Mouse (Mus musculus) neural tube, embryonic 11.5 days (tissue): ENCODE results near the gene Ptprd. TPM values are rescaled to one million over a fixed set of nuclear protein-coding genes. Genes with fewer than 3 reads are reported as not detected.

Experiments
- ATAC-seq: fragments of 200-750 bp; cut with Nextera tagmentation; 2 replicates; pipeline ENCODE4 v1.8.0; 2017; ENCODE audit warnings: moderate number of reproducible peaks, mild to moderate bottlenecking, moderate TSS enrichment, moderate library complexity; ENCODE audit not compliant: insufficient read depth, low FRiP score, low TSS enrichment
- DNase-seq: peaks from one replicate; pipeline ENCODE4 v3.0.0-alpha.2; 2015; ENCODE audit warnings: low spot score
- H3K27ac ChIP-seq: fragments of 300-500 bp; sonication (generic); 2 replicates; pipeline ENCODE4 v1.5.1; 2014; ENCODE audit warnings: low read depth, mild to moderate bottlenecking, low read length
- H3K27me3 ChIP-seq: fragments of 300-500 bp; sonication (generic); 2 replicates; pipeline ENCODE4 v1.6.1; 2014; ENCODE audit warnings: mild to moderate bottlenecking, low read length, mixed read lengths; ENCODE audit not compliant: control insufficient read depth, insufficient read depth
- H3K36me3 ChIP-seq: fragments of 300-500 bp; sonication (generic); 2 replicates; pipeline ENCODE4 v1.6.1; 2014; ENCODE audit warnings: mild to moderate bottlenecking, low read length, moderate library complexity, mixed read lengths; ENCODE audit not compliant: control insufficient read depth, insufficient read depth
- H3K4me1 ChIP-seq: fragments of 300-500 bp; sonication (generic); 2 replicates; pipeline ENCODE4 v1.6.1; 2014; ENCODE audit warnings: low read length, mixed read lengths; ENCODE audit not compliant: control insufficient read depth, insufficient read depth
- H3K4me2 ChIP-seq: fragments of 300-500 bp; sonication (generic); 2 replicates; pipeline ENCODE4 v1.6.1; 2014; ENCODE audit warnings: low read depth, mild to moderate bottlenecking, moderate library complexity
- H3K4me3 ChIP-seq: fragments of 300-500 bp; sonication (generic); 2 replicates; pipeline ENCODE4 v1.5.1; 2014; ENCODE audit warnings: low read depth, low read length
- H3K9ac ChIP-seq: fragments of 300-500 bp; sonication (generic); 2 replicates; pipeline ENCODE4 v1.6.1; 2014; ENCODE audit warnings: mild to moderate bottlenecking, low read length
- H3K9me3 ChIP-seq: fragments of 300-500 bp; sonication (generic); 2 replicates; pipeline ENCODE4 v1.6.1; 2016; ENCODE audit warnings: low read length; ENCODE audit not compliant: control insufficient read depth
- WGBS: fragments of 180-500 bp; shearing (Covaris S2); extraction: QIAGEN DNeasy Blood & Tissue Kit; methylation state at CpG from one replicate; pipeline ENCODE4 v1.1.7; 2014; 5-methylcytosine and 5-hydroxymethylcytosine counted together
- polyA plus RNA-seq: library from polyadenylated mRNA; unstranded; fragments of >200 nt; fragmentation: Nextera tagmentation; extraction: Ambion mirVana; gene quantifications from 2 replicates; pipeline ENCODE4 v1.2.1, GENCODE M21; 2014

Ptprd gene
- polyA plus RNA-seq, 1 experiment from 2014 or later, result 41.2 TPM

DNA sequence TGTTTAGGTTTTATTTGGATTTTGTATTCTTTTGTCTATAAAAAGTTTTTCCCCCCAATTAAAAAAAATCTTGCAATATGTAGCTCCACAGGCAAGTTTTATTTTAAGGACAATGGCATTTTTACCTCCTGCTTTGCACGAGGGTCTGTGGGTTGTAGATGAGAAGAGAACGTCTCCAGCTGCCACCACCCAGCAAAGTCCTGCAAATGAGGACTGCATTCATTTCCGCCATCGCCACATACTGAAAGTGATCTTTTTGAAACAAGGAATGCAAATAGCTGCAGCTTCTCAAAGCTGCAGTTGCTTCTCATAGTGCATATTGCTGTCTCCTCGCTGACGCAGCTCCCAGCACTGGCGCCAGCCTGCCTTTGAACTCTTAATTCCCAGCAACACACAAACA is 1603.5 kb downstream of the Ptprd start:
- Histone ChIP-seq H3K36me3 (no peaks in the 10 kb centered on the region), H3K27me3 (no peaks in the 10 kb centered on the region), H3K27ac (no peak overlapping the region), H3K4me2 (no peak overlapping the region), H3K9me3 (no peaks in the 10 kb centered on the region), H3K9ac (no peak overlapping the region), H3K4me1 (no peaks in the 10 kb centered on the region), H3K4me3 (no peak overlapping the region)
- ATAC-seq (no peak), DNase-seq (no peak)
- 48% methylated on average over 7 of the region's 7 CpGs for WGBS

DNA sequence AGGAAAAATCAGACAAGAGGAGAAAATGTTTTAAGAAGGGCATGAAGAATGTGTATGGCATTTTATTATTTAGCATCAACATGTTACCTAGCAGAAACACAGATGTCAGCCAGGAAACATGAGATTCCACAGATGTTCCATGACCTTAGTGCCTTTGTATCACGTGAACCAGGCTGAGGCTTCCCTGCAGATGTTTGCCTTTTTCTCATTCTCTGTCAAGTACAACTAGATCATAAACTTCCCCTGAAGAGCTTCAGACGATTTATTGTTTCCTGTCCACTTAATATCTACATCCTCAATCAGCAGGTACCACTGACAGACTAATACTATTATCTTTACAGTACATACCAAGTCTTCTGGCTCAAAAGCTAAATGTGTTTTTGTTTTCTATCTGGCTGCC is 1605.0 kb downstream of the Ptprd start:
- DNase-seq (no peak), ATAC-seq (no peak)
- no peaks in the 10 kb centered on the region for H3K36me3 ChIP-seq
- WGBS, result 46% methylated on average over 2 of the region's 2 CpGs
- no peaks in the 10 kb centered on the region for H3K27me3 ChIP-seq
- H3K9ac ChIP-seq, result no peak overlapping the region
- H3K27ac ChIP-seq, result no peak overlapping the region
- no peaks in the 10 kb centered on the region for H3K9me3 ChIP-seq
- H3K4me3 ChIP-seq, result no peak overlapping the region
- H3K4me2 ChIP-seq, result no peak overlapping the region
- H3K4me1 ChIP-seq, result no peaks in the 10 kb centered on the region

DNA sequence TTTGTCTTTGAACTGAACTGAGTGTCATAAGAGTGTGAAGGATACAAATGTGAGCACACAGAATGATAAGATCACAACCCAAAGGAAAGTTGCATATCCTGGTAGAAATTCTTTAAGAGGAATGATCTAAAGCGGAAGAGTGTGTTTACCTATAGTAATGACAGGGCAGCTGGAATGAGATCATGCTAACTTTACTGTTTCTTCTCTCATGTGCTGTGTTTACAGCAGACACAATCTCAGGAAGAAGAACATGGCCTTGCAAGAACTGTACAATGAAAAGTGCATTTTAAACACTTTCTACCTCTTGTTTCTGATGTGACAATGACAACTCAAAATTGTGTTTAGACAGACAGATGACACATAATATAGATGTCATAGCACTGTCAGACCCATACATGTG is 1621.0 kb downstream of the Ptprd start:
- Histone ChIP-seq H3K9ac (no peak overlapping the region), H3K4me2 (no peak overlapping the region), H3K27me3 (no peaks in the 10 kb centered on the region), H3K4me3 (no peak overlapping the region), H3K4me1 (no peaks in the 10 kb centered on the region), H3K27ac (no peak overlapping the region), H3K9me3 (no peaks in the 10 kb centered on the region), H3K36me3 (no peaks in the 10 kb centered on the region)
- ATAC-seq (no peak), DNase-seq (no peak)
- WGBS, result 93% methylated on average over 1 of the region's 1 CpGs

DNA sequence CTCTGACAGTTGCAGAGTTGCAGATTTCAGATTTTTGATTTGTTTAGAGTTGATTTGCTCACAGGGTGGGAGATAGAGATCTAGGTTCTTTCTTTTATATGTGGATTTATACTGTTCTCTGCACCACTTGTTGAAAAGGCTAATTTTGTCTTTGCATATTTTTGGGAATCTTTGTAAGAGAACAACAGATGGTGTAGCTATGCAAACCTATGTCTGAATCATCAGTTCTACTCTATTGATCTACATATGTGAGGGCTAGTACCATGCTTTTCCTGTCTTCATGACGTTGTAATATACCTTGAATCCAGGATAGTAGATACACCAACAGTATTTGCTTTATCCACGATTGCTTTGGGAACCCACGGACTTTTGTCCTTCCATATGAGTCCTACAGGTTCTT is 1628.7 kb downstream of the Ptprd start:
- Histone ChIP-seq H3K4me2 (no peak overlapping the region), H3K27ac (no peak overlapping the region), H3K9ac (no peak overlapping the region), H3K36me3 (no peaks in the 10 kb centered on the region), H3K27me3 (no peaks in the 10 kb centered on the region), H3K4me3 (no peak overlapping the region), H3K4me1 (no peaks in the 10 kb centered on the region), H3K9me3 (no peaks in the 10 kb centered on the region)
- WGBS, result 89% methylated on average over 3 of the region's 3 CpGs
- ATAC-seq, result no peak
- DNase-seq, result no peak

DNA sequence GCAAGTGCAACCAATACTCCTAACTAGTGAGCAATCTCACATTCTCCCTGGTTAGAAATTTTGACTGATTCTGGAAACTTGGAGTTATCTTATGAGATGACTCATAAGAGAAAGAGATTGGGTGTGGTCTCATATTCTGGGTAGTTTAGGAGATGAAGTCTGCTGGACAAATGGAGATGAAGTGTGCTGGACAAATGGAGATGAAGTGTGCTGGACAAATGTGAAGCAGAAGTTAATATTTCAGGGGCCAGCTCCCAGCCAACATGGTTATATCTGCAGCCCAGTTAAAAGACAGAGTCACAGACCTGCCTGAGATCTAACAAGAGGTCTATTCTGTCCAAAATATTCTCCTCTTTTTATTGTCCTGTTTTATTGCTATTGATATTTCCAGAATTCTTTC is 1645.8 kb downstream of the Ptprd start:
- Histone ChIP-seq H3K4me1 (no peaks in the 10 kb centered on the region), H3K36me3 (no peaks in the 10 kb centered on the region), H3K27me3 (no peaks in the 10 kb centered on the region), H3K9me3 (no peaks in the 10 kb centered on the region), H3K27ac (no peak overlapping the region), H3K9ac (no peak overlapping the region), H3K4me2 (no peak overlapping the region), H3K4me3 (no peak overlapping the region)
- DNase-seq, result no peak
- ATAC-seq, result no peak

DNA sequence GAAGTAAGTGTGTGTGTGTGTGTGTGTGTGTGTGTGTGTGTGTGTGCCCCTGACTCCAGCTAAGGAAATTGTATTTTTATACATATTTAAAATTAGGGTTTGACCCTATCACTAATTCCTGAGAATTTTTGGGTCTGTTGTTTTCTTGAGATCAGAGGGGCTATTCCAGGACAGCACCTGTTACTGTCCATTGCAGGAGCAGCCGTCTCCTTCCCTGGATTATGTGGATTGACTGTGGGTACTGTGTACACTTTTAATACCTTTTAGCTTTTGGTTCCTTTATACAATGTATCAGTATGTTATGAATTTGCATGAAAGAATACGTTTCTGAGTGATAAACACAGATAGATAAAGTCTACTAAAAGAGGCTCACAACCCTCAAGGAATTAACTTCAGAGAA is 1670.0 kb downstream of the Ptprd start:
- no peaks in the 10 kb centered on the region for H3K9me3 ChIP-seq
- no peaks in the 10 kb centered on the region for H3K4me1 ChIP-seq
- no peaks in the 10 kb centered on the region for H3K27me3 ChIP-seq
- 65% methylated on average over 2 of the region's 2 CpGs for WGBS
- no peak overlapping the region for H3K9ac ChIP-seq
- H3K4me3 ChIP-seq, result no peak overlapping the region
- no peak overlapping the region for H3K27ac ChIP-seq
- no peaks in the 10 kb centered on the region for H3K36me3 ChIP-seq
- DNase-seq, result no peak
- ATAC-seq, result no peak
- H3K4me2 ChIP-seq, result no peak overlapping the region

DNA sequence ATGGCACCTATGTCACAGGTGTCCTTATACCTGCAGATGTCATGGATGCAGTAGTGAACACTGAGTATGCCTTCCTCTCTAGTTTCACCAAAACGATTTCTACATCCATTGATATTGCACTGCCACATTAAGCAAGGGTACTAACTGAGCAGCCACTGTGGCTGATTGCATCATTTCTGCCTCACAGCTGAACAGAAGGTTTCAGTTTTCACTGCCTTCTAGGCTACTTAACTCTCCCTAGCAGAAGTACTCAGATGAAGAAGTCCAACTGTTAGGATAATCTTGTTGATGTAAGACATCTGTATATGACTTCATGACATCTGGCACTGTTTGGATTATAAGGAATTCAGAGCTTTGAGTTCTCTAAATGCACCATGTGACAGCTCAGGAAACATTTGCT is 1678.8 kb downstream of the Ptprd start:
- peaks cover 3% of the 10 kb centered on the region; the same call in 1 of the 2 replicates for H3K9me3 ChIP-seq
- no peak for ATAC-seq
- no peaks in the 10 kb centered on the region for H3K36me3 ChIP-seq
- no peak overlapping the region for H3K4me3 ChIP-seq
- no peak overlapping the region for H3K27ac ChIP-seq
- H3K4me1 ChIP-seq, result no peaks in the 10 kb centered on the region
- WGBS, result 69% methylated on average over 1 of the region's 1 CpGs
- no peak overlapping the region for H3K9ac ChIP-seq
- DNase-seq, result no peak
- no peaks in the 10 kb centered on the region for H3K27me3 ChIP-seq
- no peak overlapping the region for H3K4me2 ChIP-seq

DNA sequence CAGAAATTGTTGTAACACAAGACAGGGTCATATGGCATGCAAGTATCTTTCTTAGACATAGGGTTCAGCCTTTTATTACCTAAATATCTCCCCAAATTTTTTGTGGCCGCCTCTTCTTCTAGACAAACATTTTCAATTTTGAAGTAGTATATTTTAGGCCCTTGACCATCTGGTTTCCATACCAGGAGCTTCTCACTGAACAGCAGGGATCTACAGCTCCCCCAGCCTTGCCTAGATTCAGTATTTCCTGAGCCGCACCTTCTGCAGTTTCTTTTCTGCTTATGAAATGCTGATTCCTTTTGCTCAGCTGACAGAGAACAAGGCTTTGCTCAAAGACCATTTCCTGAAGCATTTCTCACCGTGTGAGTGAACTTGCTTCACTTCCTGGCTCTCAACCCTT is 1686.5 kb downstream of the Ptprd start:
- no peaks in the 10 kb centered on the region for H3K36me3 ChIP-seq

DNA sequence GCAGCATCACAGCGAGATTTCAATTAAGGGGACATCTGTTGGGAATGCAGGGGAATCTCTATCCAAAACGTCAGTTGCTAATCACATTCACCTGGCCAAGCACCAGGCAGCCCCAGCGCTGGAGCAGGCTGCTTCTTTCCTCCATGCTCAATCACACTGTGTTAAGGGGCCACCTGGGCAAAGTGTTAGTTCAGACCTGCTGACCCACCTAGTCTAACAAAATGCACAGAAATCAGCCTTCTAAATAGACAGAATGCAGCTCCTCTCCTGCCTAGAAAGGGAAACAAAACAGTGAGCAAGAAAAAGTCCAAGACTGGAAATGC is 1708.5 kb downstream of the Ptprd start:
- no peak overlapping the region for H3K4me2 ChIP-seq
- no peak overlapping the region for H3K9ac ChIP-seq
- H3K36me3 ChIP-seq, result no peaks in the 10 kb centered on the region
- DNase-seq (no peak), ATAC-seq (no peak)
- no peaks in the 10 kb centered on the region for H3K27me3 ChIP-seq
- no peaks in the 10 kb centered on the region for H3K9me3 ChIP-seq
- no peak overlapping the region for H3K4me3 ChIP-seq
- no peaks in the 10 kb centered on the region for H3K4me1 ChIP-seq
- WGBS, result 25% methylated on average over 3 of the region's 3 CpGs
- no peak overlapping the region for H3K27ac ChIP-seq

More for the DNA sequence above, 1686.5 kb downstream of the Ptprd start:
- Histone ChIP-seq H3K4me1 (no peaks in the 10 kb centered on the region), H3K27me3 (no peaks in the 10 kb centered on the region), H3K9me3 (peaks cover 3% of the 10 kb centered on the region; the same call in 1 of the 2 replicates), H3K4me2 (no peak overlapping the region), H3K9ac (no peak overlapping the region), H3K27ac (no peak overlapping the region), H3K4me3 (no peak overlapping the region)
- 73% methylated on average over 3 of the region's 3 CpGs for WGBS
- DNase-seq, result no peak
- no peak for ATAC-seq
